Mouse (Mus musculus) bone marrow, adult 2 months (tissue): Measurements from ENCODE around the gene R3hdm4. TPM values are rescaled to one million over a fixed set of nuclear protein-coding genes. Genes with fewer than 3 reads are reported as not detected.

ENCODE experiments used
- H3K27ac ChIP-seq: fragments of 200-500 bp; 2 replicates; pipeline ENCODE4 v1.5.1; 2012; ENCODE audit warnings: low read depth, mild to moderate bottlenecking, control low read depth, inconsistent platforms, low read length; ENCODE audit not compliant: control insufficient read depth, poor library complexity, insufficient read depth
- H3K4me1 ChIP-seq: fragments of 200-500 bp; 2 replicates; pipeline ENCODE4 v1.6.1; 2011; ENCODE audit warnings: low read length; ENCODE audit not compliant: control insufficient read depth, insufficient read depth
- H3K4me3 ChIP-seq: fragments of 200-500 bp; replicated peaks from 2 replicates; pipeline ENCODE3; 2011; ENCODE audit warnings: mild to moderate bottlenecking, low read depth, low read length, control low read depth; ENCODE audit not compliant: control insufficient read depth
- CTCF ChIP-seq: fragments of 200-500 bp; IDR thresholded peaks from 2 replicates; pipeline ENCODE4 v1.5.1; 2011; ENCODE audit warnings: low read length, control low read depth; ENCODE audit not compliant: control insufficient read depth, insufficient read depth
- POLR2A ChIP-seq: fragments of 200-500 bp; IDR thresholded peaks from 2 replicates; pipeline ENCODE4 v1.6.1; 2011; ENCODE audit warnings: low read depth, mild to moderate bottlenecking, control low read depth, low read length, borderline replicate concordance; ENCODE audit not compliant: control insufficient read depth
- WGBS: fragments of 180-500 bp; shearing (Covaris S2); methylation state at CpG from one replicate; pipeline ENCODE4 v1.1.7; 2018; 5-methylcytosine and 5-hydroxymethylcytosine counted together
- polyA plus RNA-seq: library from polyadenylated mRNA; stranded (reverse); fragments of >200 nt; gene quantifications from 2 replicates; pipeline ENCODE4 v1.2.4, GENCODE M21; 2011; ENCODE audit warnings: low replicate concordance; ENCODE audit not compliant: missing spikeins, insufficient read depth, insufficient read length

Gene R3hdm4
- polyA plus RNA-seq, 1 experiment, result 197 TPM

DNA sequence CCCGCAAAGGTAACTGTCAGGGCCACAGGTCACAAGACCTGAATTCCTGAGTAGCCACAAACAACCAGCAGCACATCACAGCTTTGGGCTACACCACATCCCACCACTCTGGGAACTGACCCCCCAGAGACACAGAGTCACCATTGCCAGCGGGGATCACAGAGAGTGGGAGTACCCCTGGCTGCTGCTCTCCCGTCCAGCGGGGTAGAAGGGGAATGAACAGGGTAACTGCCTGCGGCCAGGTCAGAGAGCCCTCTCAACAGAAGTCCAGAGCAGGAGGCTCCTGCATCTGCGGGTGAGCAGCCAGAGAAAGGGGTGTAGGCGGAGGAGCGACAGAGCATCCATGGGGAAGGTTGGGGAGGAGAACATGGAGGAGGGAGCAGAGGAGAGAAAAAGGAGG, 4.9 kb downstream of the R3hdm4 start:
- peaks cover 5% of the 10 kb centered on the region for H3K4me1 ChIP-seq
- H3K27ac ChIP-seq, result peak overlapping the region; percentile 86
- peak overlapping the region; percentile 96 for H3K4me3 ChIP-seq
- TF ChIP-seq POLR2A (no peak), CTCF (no peak)
- WGBS, result 8% methylated on average over 8 of the region's 8 CpGs

DNA sequence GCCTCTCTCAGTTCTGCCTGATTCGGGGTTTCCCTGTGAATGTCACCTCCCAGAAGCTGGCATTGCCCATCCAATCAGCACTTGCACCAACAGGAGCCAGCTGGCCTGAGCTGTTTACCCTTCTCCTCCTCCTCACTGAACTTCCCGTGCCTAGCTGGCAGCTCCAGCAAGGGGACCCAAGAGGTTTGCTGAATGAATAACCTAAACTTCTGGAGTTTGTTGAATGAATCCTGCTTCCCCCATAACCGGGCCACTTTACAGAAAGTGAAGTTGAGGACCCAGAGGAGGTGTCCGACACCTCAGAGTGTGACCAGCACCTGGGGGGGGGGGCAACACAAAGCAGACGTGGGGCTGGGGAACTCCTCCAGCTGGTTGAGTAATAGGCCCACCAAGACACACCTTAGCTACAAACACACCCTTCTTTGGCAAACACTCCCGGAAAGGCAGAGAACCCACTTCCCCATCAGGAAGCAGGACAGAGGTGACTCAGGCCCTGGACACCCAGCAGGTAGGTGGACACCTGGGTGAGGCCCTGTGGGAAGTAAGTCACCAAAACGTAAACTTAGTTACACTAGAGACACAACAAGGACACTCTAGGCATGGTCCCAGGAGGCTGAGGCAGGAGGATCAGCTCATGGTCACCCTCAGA, 5.9 kb downstream of the R3hdm4 start:
- H3K4me1 ChIP-seq, result peaks cover 3% of the 10 kb centered on the region
- TF ChIP-seq POLR2A (no peak), CTCF (no peak)
- peak overlapping the region; percentile 72 for H3K4me3 ChIP-seq
- peak overlapping the region; percentile 81 for H3K27ac ChIP-seq
- WGBS, result 15% methylated on average over 7 of the region's 7 CpGs

DNA sequence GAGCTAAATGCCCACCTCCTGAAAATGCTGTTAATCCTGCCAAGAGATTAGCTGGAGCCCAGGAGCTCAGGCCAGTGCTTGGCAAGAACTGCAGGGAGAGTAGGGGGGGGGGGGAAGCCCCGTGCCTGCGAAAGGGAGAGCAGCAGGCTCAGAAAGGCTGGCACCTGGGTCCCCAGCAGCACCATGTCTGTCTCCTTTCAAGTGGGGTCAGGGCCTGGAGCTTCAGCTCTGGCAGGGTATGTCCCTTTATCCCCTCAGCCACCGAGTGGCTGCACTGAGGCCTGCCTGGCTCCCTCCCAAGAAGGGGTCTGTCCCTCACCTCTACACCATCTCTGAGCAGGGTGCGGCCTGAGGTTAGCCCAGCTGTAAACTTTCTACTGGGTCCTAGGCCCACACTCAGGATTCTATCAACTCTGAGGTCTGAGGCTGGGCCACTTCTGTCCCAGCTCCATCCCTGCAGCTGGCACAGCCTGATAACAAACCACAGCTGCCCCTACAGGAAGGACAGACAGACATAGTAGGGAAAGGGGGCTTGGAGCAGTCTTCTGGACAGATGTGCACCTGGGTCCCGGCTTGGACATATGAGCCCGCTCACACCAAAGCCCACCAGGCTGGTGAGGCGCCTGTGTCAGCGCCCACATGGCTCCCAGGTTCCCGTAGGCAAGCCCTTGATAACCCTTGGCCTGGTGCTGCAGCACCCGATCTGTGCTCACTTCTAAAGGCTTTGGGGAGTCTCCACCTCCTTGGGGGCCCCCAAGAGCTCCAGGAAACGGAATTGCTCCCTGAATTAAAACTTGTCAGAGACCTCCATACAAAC, 6.7 kb downstream of the R3hdm4 start:
- peak overlapping the region; percentile 81 for H3K27ac ChIP-seq
- H3K4me3 ChIP-seq, result peak overlapping the region; percentile 72
- TF ChIP-seq CTCF (no peak), POLR2A (no peak)
- H3K4me1 ChIP-seq, result peaks cover 5% of the 10 kb centered on the region
- 36% methylated on average over 11 of the region's 11 CpGs for WGBS

DNA sequence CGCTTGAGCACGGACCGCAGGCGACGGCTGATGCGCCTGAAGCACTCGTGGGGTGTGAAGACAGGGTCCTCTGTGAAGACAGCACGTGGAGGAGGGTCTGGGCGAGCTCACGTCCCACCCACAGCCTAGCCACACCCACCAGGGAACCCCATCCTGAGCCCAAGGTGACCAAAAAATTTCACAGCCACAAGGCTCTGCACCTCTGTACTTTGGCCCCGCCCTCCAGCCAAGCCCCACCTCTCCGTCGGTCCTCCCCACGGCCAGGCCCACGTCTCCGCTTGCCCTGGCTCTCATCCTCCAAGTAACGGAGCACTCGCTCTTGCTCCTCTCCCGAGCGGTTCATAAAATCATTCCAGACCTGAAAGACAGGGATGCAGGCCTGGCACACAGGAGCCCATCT, 8.6 kb downstream of the R3hdm4 start:
- Histone ChIP-seq H3K4me1 (peaks cover 7% of the 10 kb centered on the region), H3K27ac (no peak overlapping the region), H3K4me3 (no peak overlapping the region)
- 86% methylated on average over 20 of the region's 20 CpGs for WGBS
- TF ChIP-seq CTCF, result no peak
- no peak for TF ChIP-seq POLR2A

DNA sequence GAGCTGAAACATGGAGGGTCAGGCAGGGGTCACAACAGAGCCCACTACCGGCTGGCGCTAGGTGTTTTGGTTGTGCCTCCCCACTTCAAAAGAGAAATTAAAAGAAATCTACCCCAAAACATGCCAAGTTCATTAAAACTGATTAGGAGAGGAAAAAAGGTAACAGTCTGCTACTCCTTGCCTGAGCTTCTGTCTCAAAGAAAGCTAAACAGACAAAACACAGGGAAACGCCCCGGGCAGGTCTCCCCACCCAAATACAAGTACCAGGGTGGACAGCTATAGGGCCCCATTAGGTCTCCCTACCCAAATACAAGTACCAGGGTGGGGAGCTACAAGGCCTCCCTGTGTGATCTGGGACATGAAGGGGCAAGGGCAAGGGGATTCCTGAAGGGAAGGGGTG, 10.5 kb downstream of the R3hdm4 start, which contains the start of gene Gm26602:
Gene Gm26602, plus strand, starts transcription at position 301 of the 400 bp plus-strand sequence.
- no peak for TF ChIP-seq CTCF
- no peak for TF ChIP-seq POLR2A
- 93% methylated on average over 4 of the region's 4 CpGs for WGBS
- no peak within 1 kb of the TSS for H3K4me3 ChIP-seq
- H3K27ac ChIP-seq, result no peak within 1 kb of the TSS; the same call in 1 of the 2 replicates
- peaks cover 5% of the 10 kb centered on the region for H3K4me1 ChIP-seq

DNA sequence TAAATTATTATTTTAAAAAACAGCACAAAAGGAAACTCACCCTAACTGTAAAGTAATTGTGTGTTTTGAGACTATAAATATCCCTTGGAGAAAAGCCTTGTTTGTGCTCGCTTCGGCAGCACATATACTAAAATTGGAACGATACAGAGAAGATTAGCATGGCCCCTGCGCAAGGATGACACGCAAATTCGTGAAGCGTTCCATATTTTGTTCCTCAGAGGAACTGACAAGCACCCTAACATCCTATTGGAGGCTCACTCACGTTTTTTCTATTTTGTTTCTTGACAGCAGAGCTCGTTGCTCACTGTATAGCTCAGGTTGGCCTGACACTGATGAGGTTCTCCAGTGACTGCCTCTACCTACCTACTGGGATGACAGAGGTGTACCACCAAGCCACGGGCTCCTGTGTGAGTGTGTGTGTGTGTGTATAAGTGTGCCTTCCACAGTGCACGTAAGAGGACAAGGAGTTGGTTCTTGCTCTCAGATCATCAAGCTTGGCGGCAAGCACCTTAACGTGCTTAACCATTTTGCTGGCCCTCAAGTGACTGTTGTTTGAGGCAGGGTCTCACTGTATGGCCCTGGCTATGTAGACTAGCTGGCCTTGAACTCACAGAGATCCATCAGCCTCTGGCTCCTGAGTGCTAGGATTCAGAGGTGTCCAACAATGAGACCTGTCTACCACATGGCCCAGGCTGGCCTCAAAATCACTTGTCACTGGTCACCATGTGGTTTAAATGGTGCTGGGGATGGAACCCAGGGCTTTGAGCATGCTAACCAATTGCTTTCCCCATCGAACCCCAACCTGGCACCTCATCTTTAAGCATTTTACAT, 11.7 kb downstream of the R3hdm4 start:
- 22% methylated on average over 14 of the region's 14 CpGs for WGBS
- Histone ChIP-seq H3K4me1 (peaks cover 4% of the 10 kb centered on the region), H3K4me3 (no peak overlapping the region), H3K27ac (peak overlapping the region; percentile 57)
- TF ChIP-seq POLR2A, result no peak
- no peak for TF ChIP-seq CTCF

DNA sequence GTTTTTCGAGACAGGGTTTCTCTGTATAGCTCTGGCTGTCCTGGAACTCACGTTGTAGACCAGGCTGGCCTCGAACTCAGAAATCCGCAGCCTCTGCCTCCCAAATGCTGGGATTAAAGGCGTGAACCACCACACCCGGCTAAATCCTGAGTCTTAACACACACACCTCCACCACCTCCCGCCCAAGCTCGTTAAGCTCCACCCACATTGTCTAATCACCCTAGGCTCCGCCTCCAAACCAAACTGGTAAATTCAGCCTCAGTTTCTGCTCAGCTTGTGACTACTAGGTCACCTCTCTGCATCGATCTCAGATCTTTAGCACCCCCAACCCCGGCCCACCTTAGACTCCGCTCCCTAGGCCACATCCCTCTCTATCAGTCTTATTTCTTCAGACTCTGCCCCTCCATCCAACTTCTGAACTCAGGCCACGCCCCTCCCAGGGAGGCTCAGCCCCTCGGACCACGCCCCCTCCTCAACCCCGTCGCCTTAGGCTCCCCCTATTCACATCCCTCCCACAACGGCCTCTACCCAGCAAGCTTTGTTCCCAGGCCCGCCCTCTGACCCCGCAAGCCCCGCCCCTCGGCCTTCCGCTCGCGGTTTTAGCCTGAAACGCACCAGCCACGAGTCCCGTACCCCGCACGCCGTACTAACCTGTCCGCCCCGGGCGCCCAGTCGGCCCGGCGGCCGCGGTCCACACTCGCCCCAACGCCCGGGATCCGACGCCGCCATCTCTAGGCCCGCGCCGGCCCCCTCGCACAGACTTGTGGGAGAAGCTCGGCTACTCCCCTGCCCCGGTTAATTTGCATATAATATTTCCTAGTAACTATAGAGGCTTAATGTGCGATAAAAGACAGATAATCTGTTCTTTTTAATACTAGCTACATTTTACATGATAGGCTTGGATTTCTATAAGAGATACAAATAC, 12.6 kb downstream of the R3hdm4 start, which contains the start of gene Med16:
Gene Med16, minus strand, starts transcription at position 757 of the 925 bp plus-strand sequence.
- peak within 1 kb of the TSS; percentile 99 for H3K27ac ChIP-seq
- H3K4me1 ChIP-seq, result peaks cover 4% of the 10 kb centered on the region
- H3K4me3 ChIP-seq, result peak within 1 kb of the TSS; percentile 83
- TF ChIP-seq POLR2A, result no peak; the same call in 1 of the 2 replicates
- TF ChIP-seq CTCF, result no peak
- 1% methylated on average over 52 of the region's 52 CpGs for WGBS
